Mouse (Mus musculus) neural tube, embryonic 14.5 days (tissue): Measurements from ENCODE around the gene Tbc1d14. TPM values are rescaled to one million over a fixed set of nuclear protein-coding genes. Genes with fewer than 3 reads are reported as not detected.

Source experiments
- ATAC-seq: fragments of 200-750 bp; cut with Nextera tagmentation; 2 replicates; pipeline ENCODE4 v1.8.0; 2017; ENCODE audit warnings: low read depth, mild to moderate bottlenecking, moderate TSS enrichment, moderate library complexity
- H3K27ac ChIP-seq: fragments of 300-500 bp; sonication (generic); 2 replicates; pipeline ENCODE4 v1.5.1; 2014; ENCODE audit warnings: low read depth, mild to moderate bottlenecking, control low read depth, low read length, moderate library complexity, mixed read lengths
- H3K27me3 ChIP-seq: fragments of 300-500 bp; sonication (generic); 2 replicates; pipeline ENCODE4 v1.6.1; 2014; ENCODE audit warnings: low read length; ENCODE audit not compliant: control insufficient read depth, insufficient read depth
- H3K36me3 ChIP-seq: fragments of 300-500 bp; sonication (generic); 2 replicates; pipeline ENCODE4 v1.6.1; 2014; ENCODE audit warnings: low read length, mixed read lengths; ENCODE audit not compliant: control insufficient read depth, insufficient read depth
- H3K4me1 ChIP-seq: fragments of 300-500 bp; sonication (generic); 2 replicates; pipeline ENCODE4 v1.6.1; 2014; ENCODE audit warnings: low read length; ENCODE audit not compliant: control insufficient read depth, insufficient read depth
- H3K4me2 ChIP-seq: fragments of 300-500 bp; sonication (generic); 2 replicates; pipeline ENCODE4 v1.6.1; 2014; ENCODE audit warnings: mild to moderate bottlenecking, low read depth, low read length, control low read depth
- H3K4me3 ChIP-seq: fragments of 300-500 bp; sonication (generic); 2 replicates; pipeline ENCODE4 v1.5.1; 2014; ENCODE audit warnings: low read depth, low read length, control low read depth, mixed read lengths
- H3K9ac ChIP-seq: fragments of 300-500 bp; sonication (generic); replicated peaks from 2 replicates; pipeline ENCODE4 v1.6.1; 2014; ENCODE audit warnings: low read depth, mild to moderate bottlenecking, control low read depth, low read length, mixed read lengths
- H3K9me3 ChIP-seq: fragments of 300-500 bp; sonication (generic); 2 replicates; pipeline ENCODE4 v1.6.1; 2016; ENCODE audit warnings: low read length; ENCODE audit not compliant: control insufficient read depth
- WGBS: fragments of 180-500 bp; shearing (Covaris S2); extraction: QIAGEN DNeasy Blood & Tissue Kit; methylation state at CpG from one replicate; pipeline ENCODE4 v1.1.7; 2014; 5-methylcytosine and 5-hydroxymethylcytosine counted together
- polyA plus RNA-seq: library from polyadenylated mRNA; unstranded; fragments of >200 nt; fragmentation: Nextera tagmentation; extraction: Ambion mirVana; gene quantifications from 2 replicates; pipeline ENCODE4 v1.2.1, GENCODE M21; 2014

Tbc1d14 gene
- polyA plus RNA-seq, 1 experiment from 2014 or later, result 74.0 TPM

GRCm38 (mm10) chr5:36535438-36536176 is 57.5 kb downstream of the Tbc1d14 start:
- no peak overlapping the region for H3K27ac ChIP-seq
- 91% methylated on average over 6 of the region's 6 CpGs for WGBS
- H3K4me1 ChIP-seq, result no peaks in the 10 kb centered on the region
- no peak overlapping the region for H3K9ac ChIP-seq
- H3K9me3 ChIP-seq, result no peaks in the 10 kb centered on the region
- H3K4me3 ChIP-seq, result no peak overlapping the region
- no peaks in the 10 kb centered on the region for H3K36me3 ChIP-seq
- ATAC-seq, result no peak
- H3K4me2 ChIP-seq, result no peak overlapping the region
- no peaks in the 10 kb centered on the region for H3K27me3 ChIP-seq

- WGBS, result 91% methylated on average over 6 of the region's 6 CpGs
- Histone ChIP-seq H3K27ac (no peak overlapping the region), H3K9ac (no peak overlapping the region), H3K4me1 (peaks cover under 1% of the 10 kb centered on the region; the same call in 1 of the 2 replicates), H3K4me2 (no peak overlapping the region), H3K36me3 (no peaks in the 10 kb centered on the region), H3K4me3 (no peak overlapping the region), H3K27me3 (no peaks in the 10 kb centered on the region), H3K9me3 (no peaks in the 10 kb centered on the region)
- no peak for ATAC-seq
Measured at GRCm38 (mm10) chr5:36534455-36535030, 58.5 kb downstream of the Tbc1d14 start.

GRCm38 (mm10) chr5:36530129-36530751 is 62.8 kb downstream of the Tbc1d14 start:
- Histone ChIP-seq H3K4me2 (peak overlapping the region; percentile 58), H3K4me3 (peak overlapping the region; percentile 83), H3K27ac (peak overlapping the region; percentile 83), H3K9ac (peak overlapping the region; percentile 83), H3K36me3 (no peaks in the 10 kb centered on the region), H3K9me3 (no peaks in the 10 kb centered on the region), H3K27me3 (no peaks in the 10 kb centered on the region), H3K4me1 (peaks cover 20% of the 10 kb centered on the region)
- ATAC-seq, result peak; percentile 98
- 0% methylated on average over 28 of the region's 28 CpGs for WGBS

- Histone ChIP-seq H3K27me3 (no peaks in the 10 kb centered on the region), H3K36me3 (no peaks in the 10 kb centered on the region), H3K4me1 (peaks cover 20% of the 10 kb centered on the region), H3K4me2 (peak overlapping the region; percentile 58), H3K9me3 (no peaks in the 10 kb centered on the region), H3K27ac (no peak overlapping the region; the same call in 1 of the 2 replicates), H3K4me3 (peak overlapping the region; percentile 83), H3K9ac (peak overlapping the region; percentile 83)
- ATAC-seq, result peak; percentile 5; the same call in 1 of the 2 replicates
- WGBS, result 10% methylated on average over 5 of the region's 5 CpGs
Measured at GRCm38 (mm10) chr5:36529698-36530097, 63.4 kb downstream of the Tbc1d14 start.

- ATAC-seq, result no peak
- H3K27me3 ChIP-seq, result no peaks in the 10 kb centered on the region
Measured at GRCm38 (mm10) chr5:36526921-36527320, 66.2 kb downstream of the Tbc1d14 start.

GRCm38 (mm10) chr5:36526274-36526673 is 66.8 kb downstream of the Tbc1d14 start:
- no peak for ATAC-seq
- WGBS, result 87% methylated on average over 5 of the region's 5 CpGs
- no peak overlapping the region for H3K27ac ChIP-seq
- H3K9ac ChIP-seq, result no peak overlapping the region
- H3K4me1 ChIP-seq, result peaks cover 20% of the 10 kb centered on the region
- no peak overlapping the region for H3K4me3 ChIP-seq
- H3K27me3 ChIP-seq, result no peaks in the 10 kb centered on the region
- peaks cover 10% of the 10 kb centered on the region for H3K36me3 ChIP-seq
- H3K4me2 ChIP-seq, result no peak overlapping the region
- no peaks in the 10 kb centered on the region for H3K9me3 ChIP-seq

More at GRCm38 (mm10) chr5:36526921-36527320, 66.2 kb downstream of the Tbc1d14 start:
- Histone ChIP-seq H3K9ac (no peak overlapping the region), H3K4me2 (no peak overlapping the region), H3K27ac (no peak overlapping the region), H3K4me1 (peaks cover 20% of the 10 kb centered on the region), H3K36me3 (peaks cover 6% of the 10 kb centered on the region), H3K9me3 (no peaks in the 10 kb centered on the region), H3K4me3 (no peak overlapping the region)
- 88% methylated on average over 2 of the region's 2 CpGs for WGBS

GRCm38 (mm10) chr5:36525216-36525615 is 67.9 kb downstream of the Tbc1d14 start:
- Histone ChIP-seq H3K9ac (no peak overlapping the region), H3K36me3 (peaks cover 10% of the 10 kb centered on the region), H3K4me3 (no peak overlapping the region), H3K27ac (no peak overlapping the region), H3K4me2 (no peak overlapping the region), H3K27me3 (no peaks in the 10 kb centered on the region), H3K4me1 (peaks cover 20% of the 10 kb centered on the region), H3K9me3 (no peaks in the 10 kb centered on the region)
- 78% methylated on average over 2 of the region's 2 CpGs for WGBS
- no peak for ATAC-seq

GRCm38 (mm10) chr5:36523219-36523703 is 69.8 kb downstream of the Tbc1d14 start:
- Histone ChIP-seq H3K4me2 (no peak overlapping the region), H3K4me1 (peaks cover 9% of the 10 kb centered on the region; the same call in 1 of the 2 replicates), H3K27me3 (no peaks in the 10 kb centered on the region), H3K27ac (no peak overlapping the region), H3K9me3 (no peaks in the 10 kb centered on the region), H3K36me3 (peaks cover 23% of the 10 kb centered on the region), H3K9ac (no peak overlapping the region), H3K4me3 (no peak overlapping the region)
- no peak for ATAC-seq
- WGBS, result 86% methylated on average over 5 of the region's 5 CpGs

GRCm38 (mm10) chr5:36522782-36523181 is 70.3 kb downstream of the Tbc1d14 start:
- Histone ChIP-seq H3K4me1 (peaks cover 6% of the 10 kb centered on the region; the same call in 1 of the 2 replicates), H3K9me3 (no peaks in the 10 kb centered on the region), H3K4me3 (no peak overlapping the region), H3K36me3 (peaks cover 28% of the 10 kb centered on the region), H3K27me3 (no peaks in the 10 kb centered on the region), H3K27ac (no peak overlapping the region), H3K9ac (no peak overlapping the region), H3K4me2 (no peak overlapping the region)
- 67% methylated on average over 2 of the region's 2 CpGs for WGBS
- ATAC-seq, result no peak
